Mouse (Mus musculus) liver (tissue): ENCODE data around the gene Olfr1178.

Source experiments
- DNase-seq: peaks from one replicate; pipeline ENCODE4 v3.0.0-alpha.2; 2020; ENCODE audit warnings: mixed read lengths

Gene Olfr1178

DNA sequence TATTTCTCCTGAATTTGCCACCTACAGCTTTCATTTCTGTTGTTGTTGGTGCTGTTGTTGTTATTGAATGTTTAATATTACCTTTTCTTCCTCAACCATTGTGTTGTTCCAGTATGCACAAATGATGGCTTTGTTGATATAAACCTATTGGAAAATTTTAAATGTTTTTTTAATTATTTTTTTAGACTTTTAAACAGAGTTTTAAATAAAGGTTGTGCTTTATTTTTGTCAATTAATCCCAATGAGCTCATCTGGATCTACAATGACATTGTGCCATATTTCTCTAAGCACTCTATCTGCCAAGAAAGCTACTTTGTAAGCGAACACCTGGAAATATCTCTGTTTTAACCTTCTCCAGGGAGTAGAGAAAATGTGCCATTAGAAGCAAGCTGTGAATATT, at the start of gene Olfr1178:
Olfr1178 (plus strand) TSS at position 301 of the 400 bp plus-strand sequence.
- DNase-seq, result no peak

DNA sequence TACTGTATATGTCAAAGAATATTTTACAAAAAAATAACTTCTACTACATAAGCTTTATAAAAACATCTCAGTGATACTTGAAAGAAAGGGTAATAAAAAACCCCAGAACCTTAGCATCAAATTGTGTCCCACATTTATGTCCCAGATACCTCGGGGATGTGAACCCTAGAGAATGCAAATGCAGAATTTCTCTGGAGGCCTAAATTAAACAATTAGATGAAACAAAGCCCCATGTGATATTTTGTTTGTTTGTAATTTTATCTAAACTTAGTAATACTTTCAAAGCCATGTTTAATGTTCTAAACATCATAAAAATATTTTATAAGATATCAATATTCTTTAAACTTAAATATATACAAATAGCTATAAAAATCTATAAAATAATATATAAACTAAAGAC, 40.5 kb upstream of the Olfr1178 start, which contains the start of gene Olfr1177-ps:
Olfr1177-ps (minus strand) TSS at position 101 of the 400 bp plus-strand sequence.
- no peak for DNase-seq

DNA sequence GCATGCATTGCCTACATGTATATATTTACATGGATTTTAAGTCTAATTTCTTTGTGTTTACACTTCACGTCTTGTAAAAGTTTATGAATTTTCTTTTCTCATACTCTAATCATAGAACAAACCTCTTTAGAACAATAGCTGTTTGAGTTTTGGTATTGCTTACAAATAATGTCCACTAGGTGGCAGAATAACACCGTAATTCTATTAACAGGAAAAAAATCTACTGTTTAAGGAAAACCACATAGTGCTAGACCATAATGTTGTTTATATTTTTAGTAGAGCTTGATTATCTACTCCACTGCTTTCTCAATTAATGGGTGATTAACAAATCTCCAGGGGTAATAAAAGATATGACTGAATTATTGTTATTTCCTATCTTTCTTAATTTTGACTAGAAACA, 30.6 kb upstream of the Olfr1178 start:
- DNase-seq, result no peak

DNA sequence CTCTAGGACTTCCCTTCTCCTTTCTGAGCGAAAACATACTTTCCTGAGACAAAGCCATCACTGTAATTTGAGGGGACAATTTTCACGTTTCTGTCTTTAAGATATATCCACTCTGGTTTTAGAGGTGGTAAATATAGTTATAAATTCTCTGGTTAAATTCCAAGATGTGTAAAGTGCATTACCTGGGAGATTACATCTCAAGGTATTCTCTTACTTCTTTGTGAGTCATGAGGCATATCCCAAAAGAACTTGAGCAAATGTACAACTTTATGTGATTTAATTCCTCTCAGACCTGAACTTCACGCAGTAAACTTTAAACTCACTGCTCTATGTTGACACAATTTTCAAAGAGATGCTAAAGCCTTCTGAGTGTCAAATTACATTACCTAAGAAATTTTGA, 19.5 kb downstream of the Olfr1178 start, which contains the start of gene Olfr1179:
Olfr1179 (minus strand) TSS at position 101 of the 400 bp plus-strand sequence.
- DNase-seq, result no peak

GRCm38 (mm10) chr2:88419051-88419450, 32.2 kb downstream of the Olfr1178 start, which contains the start of gene Olfr1180:
Olfr1180 (minus strand) TSS chr2:88419151.
- no peak for DNase-seq

DNA sequence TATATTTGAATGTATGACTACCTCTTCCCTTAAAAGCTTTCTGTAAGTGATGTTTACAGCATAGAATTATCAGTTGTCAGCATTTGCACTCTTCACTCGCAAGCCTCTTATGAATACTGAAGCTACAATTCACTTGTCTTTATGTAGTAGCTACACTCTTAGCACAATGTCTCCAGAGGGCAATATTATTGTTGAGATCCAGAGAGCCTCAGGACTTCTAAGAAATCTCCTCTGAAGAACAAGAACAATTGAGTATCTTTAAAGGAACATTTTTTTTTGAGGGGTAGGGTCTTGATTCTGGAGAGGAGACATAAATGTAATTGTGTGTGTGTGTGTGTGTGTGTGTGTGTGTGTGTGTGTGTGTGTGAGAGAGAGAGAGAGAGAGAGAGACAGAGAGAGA, 39.2 kb downstream of the Olfr1178 start, which contains the start of gene Olfr1181:
Olfr1181 (minus strand) TSS at position 101 of the 400 bp plus-strand sequence.
- no peak for DNase-seq

- DNase-seq, result no peak
Observed at GRCm38 (mm10) chr2:88449031-88449430, 62.2 kb downstream of the Olfr1178 start, which contains the start of gene Gm13757. Gm13757 (minus strand) TSS chr2:88449131.
